Mouse (Mus musculus): ENCODE data around the gene Nek6. TPM values are rescaled to one million over a fixed set of nuclear protein-coding genes. Genes with fewer than 3 reads are reported as not detected.

The Nek6 gene
- total and polyA plus RNA-seq, 3 experiments, result 3.7 to 5.4 TPM; not detected in 1

- H3K4me1 ChIP-seq (ENCODE audit: control insufficient read depth in 1 of 2, insufficient read depth in 2 of 2, low read length in 2 of 2), result no peaks in the 10 kb centered on the region
- no peak for DNase-seq (ENCODE audit: low read depth, low spot score)
These were observed 7.3 kb downstream of the Nek6 start for GRCm38 (mm10) chr2:38518719-38519118.

GRCm38 (mm10) chr2:38519934-38520333, 8.5 kb downstream of the Nek6 start:
- no peaks in the 10 kb centered on the region for H3K9me3 ChIP-seq (replicated peaks; ENCODE audit: insufficient read depth, low read length)
- H3K27me3 ChIP-seq (ENCODE audit: control insufficient read depth in 1 of 2, insufficient read depth in 2 of 2, low read length in 2 of 2), result no peaks in the 10 kb centered on the region
- no peak for DNase-seq (ENCODE audit: low read depth, low spot score)
- no peak for TF ChIP-seq ZMIZ1 (IDR thresholded peaks at IDR 0.05; ENCODE audit: low read depth, low read length)
- TF ChIP-seq TAL1 (IDR thresholded peaks at IDR 0.05; ENCODE audit: low read length), result no peak
- no peak for TF ChIP-seq GATA1 (IDR thresholded peaks at IDR 0.05; ENCODE audit: low read depth, low read length)
- no peak for TF ChIP-seq TBP (IDR thresholded peaks at IDR 0.05; ENCODE audit: low read depth, low read length)
- TF ChIP-seq RAD21 (IDR thresholded peaks at IDR 0.05; ENCODE audit: low read depth, low read length), result no peak
- no peak for TF ChIP-seq USF1 (IDR thresholded peaks at IDR 0.05; ENCODE audit: low read depth, low read length)
- TF ChIP-seq UBTF (IDR thresholded peaks at IDR 0.05; ENCODE audit: borderline replicate concordance, insufficient read depth, low read depth, low read length), result no peak
- TF ChIP-seq SIN3A (IDR thresholded peaks at IDR 0.05; ENCODE audit: low read length), result no peak
- no peak for TF ChIP-seq ETS1 (IDR thresholded peaks at IDR 0.05; ENCODE audit: low read depth, low read length)
- TF ChIP-seq CTCF (IDR thresholded peaks at IDR 0.05 in 2 of 3, conservative IDR thresholded peaks at IDR 0.05 in 1 of 3; ENCODE audit: control insufficient read depth in 1 of 3, insufficient read depth in 1 of 3, low read depth in 2 of 3, low read length in 3 of 3, poor library complexity in 1 of 3, severe bottlenecking in 1 of 3), result no peak
- no peak for TF ChIP-seq MYB (IDR thresholded peaks at IDR 0.05; ENCODE audit: low read depth, low read length)
- H3K36me3 ChIP-seq (ENCODE audit: control insufficient read depth in 1 of 2, insufficient read depth in 2 of 2, low read length in 2 of 2), result no peaks in the 10 kb centered on the region
- H3K27ac ChIP-seq (ENCODE audit: control insufficient read depth, low read depth, low read length), result no peak overlapping the region
- no peaks in the 10 kb centered on the region for H3K79me2 ChIP-seq (ENCODE audit: control insufficient read depth, insufficient read depth, low read length, poor library complexity)
- H3K9ac ChIP-seq (ENCODE audit: control insufficient read depth, low read depth, low read length, poor library complexity, severe bottlenecking), result no peak overlapping the region
- H3K4me3 ChIP-seq (ENCODE audit: control insufficient read depth in 1 of 2, insufficient read depth in 1 of 2, low read depth in 2 of 2, low read length in 2 of 2), result no peak overlapping the region
- H3K4me1 ChIP-seq (ENCODE audit: control insufficient read depth in 1 of 2, insufficient read depth in 2 of 2, low read length in 2 of 2), result no peaks in the 10 kb centered on the region

More at GRCm38 (mm10) chr2:38518719-38519118, 7.3 kb downstream of the Nek6 start:
- no peaks in the 10 kb centered on the region for H3K9me3 ChIP-seq (replicated peaks; ENCODE audit: insufficient read depth, low read length)
- H3K4me3 ChIP-seq (ENCODE audit: control insufficient read depth in 1 of 2, insufficient read depth in 1 of 2, low read depth in 2 of 2, low read length in 2 of 2), result no peak overlapping the region
- H3K36me3 ChIP-seq (ENCODE audit: control insufficient read depth in 1 of 2, insufficient read depth in 2 of 2, low read length in 2 of 2), result no peaks in the 10 kb centered on the region
- no peak overlapping the region for H3K27ac ChIP-seq (ENCODE audit: control insufficient read depth, low read depth, low read length)
- TF ChIP-seq MAX (IDR thresholded peaks at IDR 0.05; ENCODE audit: low read length) (no peak), JUND (IDR thresholded peaks at IDR 0.05; ENCODE audit: low read depth, low read length) (no peak), USF1 (IDR thresholded peaks at IDR 0.05; ENCODE audit: low read depth, low read length) (no peak), POLR2A (IDR thresholded peaks at IDR 0.05; ENCODE audit: control insufficient read depth in 1 of 2, insufficient read depth in 1 of 2, low read depth in 1 of 2, low read length in 2 of 2, poor library complexity in 1 of 2) (no peak), ETS1 (IDR thresholded peaks at IDR 0.05; ENCODE audit: low read depth, low read length) (no peak), KAT2A (conservative IDR thresholded peaks at IDR 0.05; ENCODE audit: low read depth, low read length) (no peak), CHD1 (IDR thresholded peaks at IDR 0.05; ENCODE audit: low read depth, low read length) (no peak), RCOR1 (IDR thresholded peaks at IDR 0.05; ENCODE audit: low read depth, low read length) (no peak), SIN3A (IDR thresholded peaks at IDR 0.05; ENCODE audit: low read length) (no peak)
- no peak overlapping the region for H3K9ac ChIP-seq (ENCODE audit: control insufficient read depth, low read depth, low read length, poor library complexity, severe bottlenecking)
- no peaks in the 10 kb centered on the region for H3K79me2 ChIP-seq (ENCODE audit: control insufficient read depth, insufficient read depth, low read length, poor library complexity)
- H3K27me3 ChIP-seq (ENCODE audit: control insufficient read depth in 1 of 2, insufficient read depth in 2 of 2, low read length in 2 of 2), result no peaks in the 10 kb centered on the region

Data from MEL (cell line).